Mouse (Mus musculus): ENCODE measurements at regions not wholly inside any gene's neighbourhood (a gene's known extent, or its start where the extent isn't known, plus 50 kb on each side); places are given as distances from the start of the nearest gene placed in this dataset.

DNA sequence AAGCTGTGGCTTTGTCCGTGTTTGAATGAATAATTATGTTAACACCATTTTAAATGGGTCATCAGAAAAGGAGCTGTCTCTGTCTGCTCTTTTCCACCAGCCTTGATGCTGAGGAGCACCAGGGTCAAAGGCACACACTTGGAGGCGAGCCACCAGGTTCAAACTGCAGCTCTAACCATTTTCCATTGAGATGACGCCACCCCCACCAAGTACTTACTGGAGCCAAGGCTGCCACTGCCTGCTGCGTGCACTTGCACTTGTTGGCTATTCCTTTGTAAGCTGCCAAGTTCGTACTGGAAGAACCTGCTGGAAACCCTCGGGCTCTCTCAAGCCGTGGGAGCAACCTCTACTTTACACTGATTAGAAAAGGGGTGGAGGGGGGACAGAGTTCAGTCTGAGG lies 154.5 kb downstream of the H2al1j start:
- intact Hi-C loops (cut with DNase I) = no loop called here
- DNase-seq = no peak

DNA sequence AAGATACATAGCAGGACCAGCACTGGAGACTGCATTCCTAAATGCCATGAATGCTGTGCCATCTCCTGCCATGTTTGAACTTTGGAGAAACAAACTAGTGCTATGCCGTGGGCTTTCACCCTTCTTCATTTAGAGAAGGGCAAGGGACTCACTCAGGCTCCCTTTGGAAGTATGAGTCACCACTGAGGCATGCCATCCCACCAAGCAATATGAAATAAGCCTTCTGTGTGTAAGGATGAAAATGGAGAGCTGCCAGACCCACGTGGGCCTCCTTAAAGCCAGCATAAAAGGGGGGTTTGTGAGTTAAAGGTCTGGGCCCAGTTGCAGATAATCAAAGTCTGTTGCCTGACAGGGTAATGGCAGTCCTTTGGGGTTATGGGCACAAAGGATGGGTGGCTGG lies 159.0 kb downstream of the H2al1j start:
- intact Hi-C loops (cut with DNase I) = no loop called here
- no peak for DNase-seq

DNA sequence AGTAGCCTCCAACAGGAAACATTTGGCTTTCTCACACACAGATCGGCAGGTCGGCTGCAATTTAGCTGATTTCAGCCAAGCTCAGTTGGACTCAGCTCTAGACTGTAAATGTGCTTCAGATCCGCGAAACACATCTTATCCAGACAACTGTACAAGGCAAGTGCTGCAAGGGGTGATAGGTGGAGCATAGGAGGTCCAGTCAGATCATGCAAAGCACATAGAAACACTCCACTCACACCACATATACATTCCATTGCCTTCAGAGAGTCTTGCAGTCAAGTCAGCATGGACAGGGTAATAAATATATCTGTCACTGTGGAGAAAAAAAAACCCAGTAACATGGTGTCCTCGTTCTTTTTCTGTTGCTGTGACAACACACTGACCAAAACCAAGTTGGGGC lies 160.3 kb downstream of the H2al1j start:
- intact Hi-C loops (cut with DNase I) = no loop called here
- DNase-seq = no peak

DNA sequence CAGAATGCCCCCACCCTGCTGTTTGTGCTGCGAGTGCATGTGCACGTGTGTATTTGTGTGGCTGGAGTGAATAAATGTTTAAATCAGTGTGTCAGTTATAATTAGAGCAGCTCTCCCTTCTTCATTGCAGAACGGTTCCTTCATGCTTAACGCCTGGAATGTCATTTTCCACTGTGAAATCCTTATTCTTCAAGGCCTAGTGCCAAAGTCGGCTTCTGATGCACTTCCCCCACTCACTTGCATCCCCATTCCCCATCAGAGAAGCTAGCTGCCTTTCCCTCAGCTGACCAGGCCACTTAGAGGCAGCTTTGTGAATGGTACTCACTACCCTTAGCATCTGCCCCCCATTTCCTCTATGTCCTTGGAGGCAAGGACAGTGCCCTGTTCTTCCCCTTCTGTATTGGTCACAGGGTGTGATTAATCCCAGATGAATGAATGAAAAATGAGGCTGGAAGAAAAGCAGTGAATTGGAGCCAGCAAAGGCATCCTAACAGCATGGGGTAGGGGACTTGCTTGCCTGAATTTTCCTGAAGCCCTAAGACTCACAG lies 162.6 kb downstream of the H2al1j start:
- intact Hi-C loops (cut with DNase I) = no loop called here
- no peak for DNase-seq

DNA sequence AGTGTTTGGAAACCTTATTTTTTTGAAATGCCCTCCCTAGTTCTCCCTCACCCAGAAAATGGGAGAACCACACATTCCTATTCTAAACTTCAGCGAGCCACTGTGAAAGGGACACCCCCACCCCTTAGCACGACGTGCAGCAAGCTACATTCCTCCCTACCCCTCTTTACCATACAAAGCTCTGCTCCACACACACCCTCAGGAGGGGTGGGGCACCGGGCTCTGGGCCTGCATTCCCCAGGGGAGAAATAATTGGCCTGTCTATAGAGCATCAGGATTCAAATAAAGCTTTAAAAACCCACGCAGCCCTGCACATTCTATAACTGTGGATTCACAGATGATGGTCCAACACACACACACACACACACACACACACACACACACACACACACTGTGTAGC lies 163.6 kb downstream of the H2al1j start:
- no peak for DNase-seq
- intact Hi-C loops (cut with DNase I) = no loop called here

DNA sequence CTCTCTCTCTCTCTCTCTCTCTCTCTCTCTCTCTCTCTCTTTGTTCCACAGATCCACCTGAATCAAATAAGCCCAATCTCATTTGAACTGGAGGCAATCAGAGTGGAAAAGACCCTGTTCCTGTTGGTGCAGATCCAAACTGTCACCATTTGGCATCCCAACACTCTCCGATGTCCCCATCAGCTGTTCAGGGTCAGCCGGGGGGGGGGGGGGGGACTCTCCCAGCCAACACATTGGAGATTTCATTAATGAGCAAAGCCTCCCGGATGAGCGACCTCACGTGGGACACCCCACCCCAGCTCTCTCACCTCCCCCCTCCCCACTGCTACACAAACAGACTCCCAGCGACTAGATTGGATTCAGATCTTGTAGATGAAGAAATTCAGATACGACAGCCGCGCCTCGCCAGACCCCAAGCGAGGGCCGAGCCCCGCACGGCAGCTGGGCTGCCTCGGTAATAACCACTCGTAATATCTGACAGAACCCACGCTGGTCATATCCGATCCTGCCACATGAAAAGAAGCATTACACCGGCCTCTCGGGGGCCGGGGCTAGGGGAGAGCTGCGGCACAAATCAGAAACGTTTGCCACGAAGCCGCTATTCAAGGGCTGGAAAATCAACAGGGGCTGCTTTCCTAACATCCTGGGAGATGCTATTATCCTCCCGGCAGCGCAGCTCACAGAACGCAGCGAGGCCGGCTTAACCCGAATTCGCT lies 164.2 kb downstream of the H2al1j start:
- no peak for DNase-seq
- intact Hi-C loops (cut with DNase I) = no loop called here

DNA sequence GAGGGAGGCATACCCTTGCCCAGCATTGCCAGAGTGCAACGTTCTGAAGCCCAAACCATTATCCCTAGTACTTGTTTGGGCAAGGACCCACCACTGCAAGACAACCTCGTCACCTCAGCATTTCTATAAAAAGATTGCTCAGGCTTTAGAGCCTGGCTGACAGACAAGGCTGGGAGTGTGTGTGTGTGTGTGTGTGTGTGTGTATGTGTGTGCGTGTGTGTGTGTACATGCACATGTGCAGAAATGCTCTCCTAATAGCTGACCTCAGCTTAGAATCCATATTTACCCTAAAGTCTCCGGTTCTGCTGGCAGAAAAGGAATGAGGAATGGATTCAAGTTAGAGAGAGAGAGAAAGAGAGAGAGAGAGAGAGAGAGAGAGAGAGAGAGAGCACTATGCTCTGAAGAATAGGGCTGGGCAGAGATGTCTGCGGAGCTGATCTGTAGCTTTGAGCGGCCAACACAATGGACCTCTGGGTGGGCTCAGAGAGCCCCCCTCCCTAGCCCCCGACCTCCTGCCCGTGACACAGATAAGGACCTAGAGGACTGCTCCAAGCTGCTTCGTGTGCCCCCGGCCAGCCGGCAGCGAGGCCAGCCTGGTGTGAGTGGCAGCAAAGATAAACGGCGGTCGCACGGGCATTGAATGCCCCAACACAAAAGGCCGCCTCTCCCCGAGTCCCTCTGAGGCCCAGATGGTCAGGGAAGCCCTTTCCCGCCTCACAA lies 166.1 kb downstream of the H2al1j start:
- intact Hi-C loops (cut with DNase I) = no loop called here
- DNase-seq = no peak

DNA sequence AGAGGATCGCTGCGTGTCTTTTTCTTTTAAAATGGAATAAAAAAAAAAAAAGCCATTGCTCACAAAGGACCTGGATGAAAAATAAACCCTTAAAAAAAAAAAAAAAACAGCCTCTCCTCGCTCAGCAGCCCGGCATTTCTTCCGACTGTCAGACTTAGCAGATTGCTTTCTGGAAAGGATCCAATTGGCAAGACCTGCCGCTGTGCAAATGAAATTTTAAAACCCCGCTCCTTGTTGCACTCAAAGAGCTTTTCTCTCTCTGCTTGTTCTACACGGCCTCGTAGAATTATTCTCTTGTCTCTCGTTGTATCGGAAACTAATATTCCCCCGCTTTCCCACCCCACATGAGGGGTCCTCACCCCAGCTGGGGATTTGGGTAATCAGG lies 166.6 kb downstream of the H2al1j start:
- DNase-seq = no peak
- intact Hi-C loops (cut with DNase I) = no loop called here

DNA sequence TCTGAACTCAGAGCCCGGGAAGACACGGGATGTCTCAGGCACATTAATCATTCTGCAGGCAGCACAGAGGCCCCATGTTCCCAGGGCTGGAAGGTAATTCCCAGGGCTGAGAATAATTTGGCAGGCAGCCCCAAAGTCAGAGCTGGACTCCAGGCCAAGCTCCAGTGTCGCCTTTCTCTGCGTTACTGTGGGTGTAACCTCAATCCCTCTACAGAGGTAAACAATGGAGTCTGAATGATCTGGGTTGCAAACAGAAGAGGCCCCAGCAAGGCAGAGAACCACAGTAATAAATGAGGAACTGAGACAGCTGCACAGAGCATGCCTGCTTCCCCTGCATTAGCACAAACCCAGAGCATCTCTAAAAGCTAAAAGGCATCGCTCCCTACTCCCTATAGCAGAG lies 184.8 kb downstream of the H2al1j start:
- DNase-seq = peak in 1 of 2 experiments; percentile 35
- intact Hi-C loops (cut with DNase I) = no loop called here

DNA sequence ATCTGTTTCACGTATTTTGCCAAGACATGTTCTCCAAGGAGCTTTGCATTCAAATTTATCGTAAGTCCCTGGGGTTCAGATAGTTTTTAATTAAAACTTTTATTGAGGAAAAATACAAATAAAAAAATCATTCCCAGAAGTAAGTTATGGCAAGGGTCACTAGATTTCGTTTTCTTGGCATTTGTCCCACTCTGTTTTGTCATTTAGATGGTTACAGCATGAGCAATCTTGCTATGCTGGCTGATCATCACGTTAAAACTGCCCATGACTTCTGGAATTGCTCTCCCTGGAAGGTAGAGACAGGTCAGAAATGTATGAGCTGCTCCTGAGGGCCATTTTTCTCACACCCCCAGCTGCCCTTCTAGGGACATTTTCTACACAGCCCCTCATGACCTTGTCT lies 185.3 kb downstream of the H2al1j start:
- intact Hi-C loops (cut with DNase I) = no loop called here
- no peak for DNase-seq

DNA sequence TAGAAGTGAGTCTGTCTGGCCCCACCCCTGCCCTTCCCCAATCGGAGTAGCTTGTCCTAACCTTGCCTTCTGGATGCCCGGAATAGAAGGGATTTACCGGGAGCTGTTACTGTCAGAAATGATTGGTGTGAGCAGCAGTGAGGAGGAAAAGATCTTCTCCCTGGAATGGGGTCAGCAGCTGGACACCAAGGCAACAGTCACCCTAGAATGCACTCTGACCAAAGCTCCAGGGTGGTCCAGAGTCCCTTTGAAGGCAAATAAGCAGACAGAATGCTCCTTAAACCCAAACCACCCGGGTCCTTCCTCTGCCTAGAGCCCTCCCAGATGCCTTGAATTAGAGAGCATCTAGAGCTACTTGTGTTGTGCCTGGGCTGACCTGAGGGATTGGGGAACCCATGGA lies 196.2 kb downstream of the H2al1j start:
- intact Hi-C loops (cut with DNase I) = no loop called here
- no peak for DNase-seq

DNA sequence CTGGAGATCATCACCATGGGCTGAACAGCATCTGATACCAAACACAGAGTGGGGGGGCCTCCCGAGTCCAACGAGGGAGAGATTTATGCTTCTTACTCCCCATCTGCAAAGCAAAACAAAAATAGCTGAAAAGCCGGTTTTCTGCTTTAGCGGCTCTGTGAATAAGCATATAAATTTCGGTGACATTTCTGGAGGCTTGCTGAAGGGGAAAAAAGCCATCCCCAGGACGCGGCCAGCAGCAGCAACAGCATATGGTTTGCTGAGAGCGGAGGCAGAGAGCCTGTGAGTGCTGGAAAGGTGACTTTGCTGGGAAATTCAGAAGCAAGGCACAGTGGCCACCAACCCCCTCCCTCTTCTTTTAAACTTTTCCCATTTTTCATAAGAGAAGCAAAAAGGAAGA lies 197.7 kb downstream of the H2al1j start:
- no peak for DNase-seq
- intact Hi-C loops (cut with DNase I) = no loop called here

DNA sequence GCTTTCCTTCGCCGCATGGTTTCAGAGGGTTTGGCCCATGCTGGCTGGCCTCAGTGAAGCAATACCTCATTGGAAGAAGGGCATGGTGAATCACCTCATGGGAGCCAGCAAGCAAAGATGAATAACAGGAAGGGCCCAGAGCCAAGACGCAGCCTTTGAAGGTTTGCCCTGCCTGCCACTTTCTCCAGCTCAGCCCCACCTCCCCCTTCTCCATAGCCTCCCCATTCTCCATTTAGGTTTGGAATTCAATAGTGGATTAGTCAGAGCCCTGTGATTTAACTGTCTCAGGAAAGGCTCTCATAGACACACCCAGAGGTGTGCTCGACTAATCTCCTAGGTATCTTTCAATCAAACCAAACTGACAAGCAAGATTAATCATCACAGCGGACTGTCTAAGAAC lies 201.0 kb downstream of the H2al1j start:
- intact Hi-C loops (cut with DNase I) = no loop called here
- DNase-seq = no peak

DNA sequence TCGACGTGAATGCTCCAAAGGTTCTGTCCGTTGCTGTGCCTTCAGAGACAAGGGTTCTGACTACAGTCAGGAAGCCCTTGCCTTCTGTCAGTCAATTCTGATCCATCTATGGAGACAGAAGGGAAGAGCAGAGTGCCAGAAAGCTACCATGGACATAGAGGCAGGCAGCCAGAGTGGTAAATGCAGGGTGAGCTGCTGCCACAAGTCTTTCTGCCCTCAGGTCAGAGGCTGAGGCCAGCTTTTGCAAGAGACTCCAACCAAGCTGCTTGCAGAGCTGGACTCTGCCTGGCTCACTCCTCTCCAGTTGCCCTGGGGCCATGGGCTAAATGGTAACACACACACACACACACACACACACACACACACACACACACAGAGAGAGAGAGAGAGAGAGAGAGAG lies 201.6 kb downstream of the H2al1j start:
- DNase-seq = no peak
- intact Hi-C loops (cut with DNase I) = no loop called here

DNA sequence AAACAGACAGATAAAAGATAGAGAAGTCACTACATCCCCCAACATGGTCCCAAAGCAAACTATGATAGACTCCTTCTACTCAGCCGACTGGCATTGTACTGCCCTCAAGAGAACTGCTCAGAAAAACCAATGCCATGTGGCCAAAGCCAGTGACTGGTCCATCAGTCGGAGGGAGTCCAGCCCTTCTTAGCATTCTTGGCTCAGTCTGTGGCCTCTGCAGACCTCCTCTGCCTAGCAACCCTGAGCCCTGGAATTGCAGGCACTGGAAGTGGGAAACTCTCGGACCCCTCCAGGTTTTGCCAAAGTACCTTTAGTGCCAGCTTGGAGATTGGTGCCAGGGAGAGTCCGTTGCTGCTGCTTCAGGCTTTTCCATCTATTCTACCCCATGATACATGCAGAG lies 205.2 kb downstream of the H2al1j start:
- DNase-seq = no peak

DNA sequence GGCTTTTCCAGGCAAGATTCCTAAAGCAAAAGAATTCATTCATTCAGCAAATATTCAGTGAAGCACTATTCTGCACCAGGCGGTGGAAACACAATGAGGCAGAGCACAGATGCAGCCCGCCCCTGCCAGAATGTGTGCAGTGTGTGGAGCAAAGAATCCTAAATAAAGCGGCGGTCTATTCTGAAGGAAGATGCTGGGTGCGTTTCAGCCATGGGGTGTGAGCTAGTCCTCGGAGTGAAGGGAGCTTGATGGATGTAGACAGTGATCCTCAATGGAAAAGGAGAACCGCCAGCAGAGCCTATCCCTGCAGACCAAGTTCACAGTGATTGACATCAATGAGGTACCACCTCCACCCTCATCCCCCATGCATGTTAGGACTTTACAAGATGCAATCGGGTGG lies 206.2 kb downstream of the H2al1j start:
- DNase-seq = no peak
- intact Hi-C loops (cut with DNase I) = no loop called here

More for the DNA sequence above, 205.2 kb downstream of the H2al1j start:
- intact Hi-C loops (cut with DNase I) = no loop called here

DNA sequence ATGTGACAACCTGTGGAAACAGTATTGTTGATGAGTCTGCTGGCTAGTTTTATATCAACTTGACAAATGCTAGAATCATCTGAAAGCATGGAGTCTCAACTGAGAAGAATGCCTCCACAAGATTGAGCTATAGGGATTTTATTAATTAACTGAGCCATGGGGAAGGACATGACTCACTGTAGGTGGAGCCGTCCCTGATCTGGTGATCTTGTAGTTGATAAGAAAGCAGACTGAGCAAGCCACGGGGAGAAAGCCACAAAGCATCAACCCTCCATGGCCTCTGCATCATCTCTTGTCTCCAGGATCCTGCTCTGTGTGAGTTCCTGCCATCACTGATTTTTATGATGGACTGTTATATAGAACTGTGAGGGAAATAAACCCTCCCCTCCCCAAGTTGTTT lies 213.4 kb downstream of the H2al1j start:
- intact Hi-C loops (cut with DNase I) = no loop called here
- DNase-seq = no peak

DNA sequence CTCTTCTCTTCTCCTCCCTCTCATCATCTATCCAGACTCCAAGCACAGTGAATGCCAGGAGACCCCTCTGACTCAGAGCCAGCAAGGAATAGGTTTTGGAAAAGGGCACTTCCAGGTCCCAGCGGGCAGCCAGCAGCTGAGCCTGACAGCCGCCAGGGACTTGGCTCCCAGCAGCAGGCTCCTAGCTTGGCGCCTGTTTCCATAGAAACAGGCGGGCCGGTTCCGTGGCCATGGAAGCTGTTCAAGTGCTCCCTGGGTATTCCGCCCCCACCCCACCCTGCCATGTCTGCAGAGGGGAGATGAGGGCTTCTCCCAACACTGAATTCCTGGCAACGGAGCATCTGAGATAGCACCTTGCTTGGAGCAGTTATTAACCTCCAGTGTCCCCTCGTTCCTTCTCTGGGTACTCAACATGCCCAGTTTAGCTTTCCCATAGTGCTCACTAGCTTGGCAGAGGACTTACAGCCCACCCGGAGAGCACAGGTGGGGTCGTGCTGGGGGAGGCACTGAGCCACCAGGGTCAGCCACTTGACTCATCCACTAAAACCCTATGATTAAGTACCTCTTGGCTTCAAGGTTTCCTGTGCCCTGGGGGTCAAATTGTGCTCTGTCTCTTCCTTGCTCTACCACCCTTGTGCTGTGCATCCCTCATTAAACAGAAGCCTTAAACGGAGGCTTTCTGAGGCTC lies 222.7 kb downstream of the H2al1j start:
- intact Hi-C loops (cut with DNase I) = no loop called here
- no peak for DNase-seq

DNA sequence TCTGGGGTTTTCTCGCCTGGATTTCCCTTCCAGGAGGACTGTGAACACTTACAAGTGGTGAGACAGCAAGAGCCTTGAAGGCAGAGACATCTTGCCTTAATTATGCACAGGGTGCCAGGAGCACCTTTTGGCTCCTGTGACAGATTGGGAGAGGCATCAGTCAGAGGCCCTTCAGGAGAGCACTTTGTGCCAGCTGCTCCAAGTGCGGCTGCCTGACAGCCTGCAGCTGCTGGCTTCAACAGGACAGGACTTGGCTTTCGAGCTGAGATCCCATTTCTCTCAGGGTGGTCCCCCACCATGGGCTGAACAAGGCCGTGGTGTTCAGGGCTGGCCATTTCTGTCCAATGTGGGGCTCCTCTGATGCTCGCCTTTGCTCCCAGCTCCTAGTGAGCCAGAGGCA lies 224.6 kb downstream of the H2al1j start:
- intact Hi-C loops (cut with DNase I) = no loop called here
- no peak for DNase-seq

DNA sequence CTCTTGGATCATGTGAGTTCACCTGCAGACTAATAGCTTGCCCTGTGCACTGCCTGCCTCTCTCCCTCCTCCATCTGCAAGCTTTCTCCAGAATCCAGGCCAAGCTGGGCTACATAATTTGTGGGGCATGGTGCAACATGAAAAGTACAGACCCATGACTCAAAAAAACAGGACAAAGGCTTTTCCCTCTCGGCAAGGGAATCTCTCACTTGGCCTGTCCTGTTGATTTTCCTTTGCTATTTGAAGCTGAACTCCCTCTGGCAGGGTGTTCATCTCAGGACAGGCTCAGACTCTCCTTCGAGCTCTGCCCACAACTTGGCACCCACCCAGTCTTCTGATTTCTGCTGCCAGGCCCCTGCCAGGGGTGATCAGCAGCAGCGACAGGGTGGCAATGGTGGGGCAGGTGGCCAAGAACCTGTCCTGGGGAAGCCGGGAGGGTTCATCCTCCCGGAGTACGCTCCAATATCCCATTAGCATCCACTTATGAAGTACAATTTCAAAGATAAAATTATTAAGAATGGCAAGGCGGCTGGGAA lies 227.5 kb downstream of the H2al1j start:
- intact Hi-C loops (cut with DNase I) = no loop called here
- no peak for DNase-seq

DNA sequence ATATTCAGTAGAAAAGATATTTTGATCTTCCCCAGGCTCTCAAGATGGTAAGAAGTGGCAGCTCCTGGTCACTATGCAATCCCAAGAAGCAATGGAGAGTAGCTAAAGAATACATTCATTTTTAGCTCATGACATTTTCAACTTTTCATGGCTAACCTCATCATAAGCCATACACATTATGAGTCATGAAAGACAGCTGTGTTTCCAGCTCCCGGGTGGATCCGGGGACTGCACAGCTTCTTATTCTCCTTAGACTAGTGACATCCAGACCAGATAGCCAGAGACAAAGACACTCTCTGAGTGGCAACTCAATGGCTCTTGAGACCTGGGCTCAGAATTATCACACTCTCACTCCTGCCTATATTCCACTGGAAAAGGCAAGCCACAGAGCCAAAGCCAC lies 230.6 kb downstream of the H2al1j start:
- no peak for DNase-seq
- intact Hi-C loops (cut with DNase I) = no loop called here
